22 mouse cellular contexts compared by ENCODE assay signal in the genomic region with DNA sequence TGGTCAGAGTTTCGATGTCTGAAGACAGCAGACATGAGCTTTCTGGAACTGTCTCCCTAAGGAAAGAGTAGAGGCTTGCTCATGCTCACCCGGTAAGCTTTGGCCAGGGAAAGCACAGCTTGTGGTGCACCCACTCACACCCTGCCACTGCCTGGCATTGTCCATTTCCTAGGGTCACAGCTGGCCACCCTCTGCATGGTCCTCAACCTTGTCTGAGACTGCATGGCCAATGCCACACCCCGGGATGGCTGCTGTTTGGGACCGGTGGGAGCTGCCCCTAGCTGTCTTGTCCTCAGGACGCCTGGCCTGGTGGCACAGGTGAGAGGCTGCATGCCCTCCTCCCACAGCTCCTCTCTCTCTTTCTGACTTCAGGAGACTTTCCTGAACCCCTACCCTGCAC. TPM values are rescaled to one million over a fixed set of nuclear protein-coding genes. Genes with fewer than 3 reads are reported as not detected.
"Had no signal": no experiment of that assay in that cellular context is flagged by ENCODE, and none has a peak within 500 bp of the region (broad histone marks: within the 10 kb centered on the region; RNA-seq: fewer than 3 reads in every experiment).

No protein-coding gene starts in this region.

- H3K9ac ChIP-seq: heart, embryonic 12.5 days; hindbrain, embryonic 13.5 days; hindbrain, embryonic 15.5 days; limb, embryonic 13.5 days; limb, embryonic 15.5 days; liver, embryonic 12.5 days; liver, embryonic 14.5 days had no signal

- DNase-seq: gastrocnemius, postnatal 14 days; heart, adult 2 months; heart, postnatal 14 days; heart, postnatal 36 days; kidney, adult 11 months; kidney, adult 2 months; kidney, adult 9 months; kidney, postnatal 10 days; kidney, postnatal 36 days; layer of hippocampus, adult 9-11 months; layer of hippocampus, postnatal 36 days; left cerebral cortex, postnatal 4 days had no signal

- H3K27ac ChIP-seq: heart, adult 2 months; hindbrain, embryonic 13.5 days; hindbrain, embryonic 15.5 days; hindbrain, postnatal 0 days; limb, embryonic 13.5 days; limb, embryonic 15.5 days; liver, embryonic 12.5 days; liver, embryonic 14.5 days had no signal

- H3K4me1 ChIP-seq: heart, embryonic 12.5 days; hindbrain, embryonic 13.5 days; hindbrain, embryonic 15.5 days; limb, embryonic 13.5 days; limb, embryonic 15.5 days; liver, embryonic 12.5 days had no signal

- H3K4me3 ChIP-seq: heart, adult 2 months; heart, embryonic 12.5 days; hindbrain, embryonic 13.5 days; hindbrain, embryonic 15.5 days; limb, embryonic 13.5 days; limb, embryonic 15.5 days; liver, embryonic 12.5 days had no signal

- H3K4me2 ChIP-seq: heart, embryonic 12.5 days; hindbrain, embryonic 13.5 days; hindbrain, embryonic 15.5 days; limb, embryonic 13.5 days; limb, embryonic 15.5 days; liver, embryonic 12.5 days had no signal

- H3K27me3 ChIP-seq: heart, embryonic 12.5 days; hindbrain, embryonic 13.5 days; hindbrain, embryonic 15.5 days; limb, embryonic 13.5 days; limb, embryonic 15.5 days; liver, embryonic 12.5 days had no signal

- ATAC-seq: hindbrain, postnatal 0 days; intestine, embryonic 16.5 days; liver, embryonic 12.5 days had no signal

- H3K9me3 ChIP-seq: heart, embryonic 12.5 days; hindbrain, embryonic 13.5 days; hindbrain, embryonic 15.5 days; limb, embryonic 13.5 days; limb, embryonic 15.5 days; liver, embryonic 12.5 days had no signal

RNA-seq across cellular contexts. Expression of a gene that starts 25.3 kb away (rescaled TPM):
- total RNA-seq: hematopoietic stem cell, adult 5-6 weeks had no signal
